Mouse (Mus musculus) hindbrain, embryonic 14.5 days (tissue): Measurements from ENCODE around the gene Pdgfb. TPM values are rescaled to one million over a fixed set of nuclear protein-coding genes. Genes with fewer than 3 reads are reported as not detected.

Experiments used
- ATAC-seq: fragments of 200-750 bp; cut with Nextera tagmentation; 2 replicates; pipeline ENCODE4 v1.8.0; 2017; ENCODE audit warnings: moderate number of reproducible peaks, mild to moderate bottlenecking, moderate TSS enrichment, moderate library complexity; ENCODE audit not compliant: low FRiP score
- DNase-seq: peaks from one replicate; pipeline ENCODE4 v3.0.0-alpha.2; 2015; ENCODE audit warnings: low spot score
- H3K27ac ChIP-seq: fragments of 300-500 bp; sonication (generic); 2 replicates; pipeline ENCODE4 v1.5.1; 2014; ENCODE audit warnings: mild to moderate bottlenecking, moderate library complexity
- H3K27me3 ChIP-seq: fragments of 300-500 bp; sonication (generic); 2 replicates; pipeline ENCODE4 v1.6.1; 2014; ENCODE audit warnings: mild to moderate bottlenecking, low read length, mixed read lengths; ENCODE audit not compliant: control insufficient read depth, insufficient read depth
- H3K36me3 ChIP-seq: fragments of 300-500 bp; sonication (generic); replicated peaks from 2 replicates; pipeline ENCODE4 v1.6.1; 2014; ENCODE audit not compliant: control insufficient read depth, insufficient read depth
- H3K4me1 ChIP-seq: fragments of 300-500 bp; sonication (generic); replicated peaks from 2 replicates; pipeline ENCODE4 v1.6.1; 2014; ENCODE audit warnings: antibody characterized with exemption, low read length, mixed read lengths; ENCODE audit not compliant: control insufficient read depth, insufficient read depth
- H3K4me2 ChIP-seq: fragments of 300-500 bp; sonication (generic); replicated peaks from 2 replicates; pipeline ENCODE4 v1.6.1; 2014; ENCODE audit warnings: mild to moderate bottlenecking, moderate library complexity
- H3K4me3 ChIP-seq: fragments of 300-500 bp; sonication (generic); replicated peaks from 2 replicates; pipeline ENCODE4 v1.5.1; 2014; ENCODE audit warnings: mild to moderate bottlenecking, low read length
- H3K9ac ChIP-seq: fragments of 300-500 bp; sonication (generic); 2 replicates; pipeline ENCODE4 v1.6.1; 2014
- H3K9me3 ChIP-seq: fragments of 300-500 bp; sonication (generic); 2 replicates; pipeline ENCODE4 v1.6.1; 2016; ENCODE audit warnings: low read length; ENCODE audit not compliant: control insufficient read depth
- WGBS: fragments of 180-500 bp; shearing (Covaris S2); extraction: QIAGEN DNeasy Blood & Tissue Kit; methylation state at CpG from one replicate; pipeline ENCODE4 v1.1.7; 2014; 5-methylcytosine and 5-hydroxymethylcytosine counted together
- polyA plus RNA-seq: library from polyadenylated mRNA; unstranded; fragments of >200 nt; fragmentation: Nextera tagmentation; extraction: Ambion mirVana; gene quantifications from 2 replicates; pipeline ENCODE4 v1.2.1, GENCODE M21; 2014

Gene Pdgfb
- polyA plus RNA-seq, 1 experiment from 2014 or later, result 7.3 TPM

GRCm38 (mm10) chr15:79986182-79986581, 28.6 kb downstream of the Pdgfb start:
- DNase-seq (no peak), ATAC-seq (no peak)
- no peaks in the 10 kb centered on the region for H3K9me3 ChIP-seq
- no peak overlapping the region for H3K4me2 ChIP-seq
- H3K36me3 ChIP-seq, result no peaks in the 10 kb centered on the region
- H3K4me1 ChIP-seq, result no peaks in the 10 kb centered on the region
- 71% methylated on average over 8 of the region's 8 CpGs for WGBS
- no peaks in the 10 kb centered on the region for H3K27me3 ChIP-seq
- H3K4me3 ChIP-seq, result no peak overlapping the region
- no peak overlapping the region for H3K27ac ChIP-seq
- H3K9ac ChIP-seq, result no peak overlapping the region

DNA sequence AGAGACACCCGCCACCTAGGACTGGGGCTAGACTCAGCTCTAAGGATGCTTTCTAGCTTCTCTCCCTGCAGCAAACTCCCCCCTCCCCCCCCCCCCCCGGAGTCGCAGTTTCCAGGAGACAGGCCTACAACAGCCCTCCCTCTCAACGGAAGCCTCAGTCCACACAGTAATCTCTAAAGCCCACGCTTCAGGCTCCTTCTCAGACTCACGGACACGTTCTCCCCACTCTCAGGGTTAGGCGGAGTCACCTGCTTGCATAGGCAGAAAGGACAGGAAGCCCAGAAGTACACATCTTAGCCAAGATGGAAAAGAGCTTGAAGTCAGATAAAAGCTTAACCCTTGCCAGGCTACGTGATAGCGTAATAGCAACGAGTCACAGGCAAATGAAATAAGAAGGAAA, 29.3 kb downstream of the Pdgfb start:
- H3K4me2 ChIP-seq, result no peak overlapping the region
- DNase-seq, result no peak
- H3K9me3 ChIP-seq, result no peaks in the 10 kb centered on the region
- no peaks in the 10 kb centered on the region for H3K36me3 ChIP-seq
- no peak for ATAC-seq
- H3K27ac ChIP-seq, result no peak overlapping the region
- no peak overlapping the region for H3K4me3 ChIP-seq
- H3K9ac ChIP-seq, result no peak overlapping the region
- no peaks in the 10 kb centered on the region for H3K4me1 ChIP-seq
- no peaks in the 10 kb centered on the region for H3K27me3 ChIP-seq
- WGBS, result 65% methylated on average over 11 of the region's 11 CpGs

DNA sequence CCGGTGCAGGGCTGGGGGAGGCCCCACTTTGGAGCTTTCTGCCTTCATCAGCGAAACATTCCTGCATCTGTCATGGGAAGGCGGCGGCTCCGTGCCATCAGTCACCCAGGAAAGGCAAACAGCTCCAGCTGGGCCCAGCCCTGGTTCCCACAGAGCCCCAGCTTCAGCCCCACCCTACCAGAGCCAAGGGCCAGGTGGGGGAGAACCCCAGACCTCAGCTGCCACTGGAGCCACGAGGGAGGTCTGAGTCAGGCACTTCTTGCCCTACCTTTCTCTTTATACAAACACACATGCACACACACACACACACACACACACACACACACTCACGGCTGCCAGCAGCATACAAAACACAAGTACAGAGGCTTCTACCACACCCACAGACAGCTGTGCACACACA, 30.6 kb downstream of the Pdgfb start:
- H3K9me3 ChIP-seq, result no peaks in the 10 kb centered on the region
- H3K4me3 ChIP-seq, result no peak overlapping the region
- no peak overlapping the region for H3K27ac ChIP-seq
- no peak overlapping the region for H3K4me2 ChIP-seq
- H3K9ac ChIP-seq, result no peak overlapping the region
- ATAC-seq (no peak), DNase-seq (no peak)
- WGBS, result 39% methylated on average over 7 of the region's 7 CpGs
- H3K36me3 ChIP-seq, result no peaks in the 10 kb centered on the region
- no peaks in the 10 kb centered on the region for H3K27me3 ChIP-seq
- no peaks in the 10 kb centered on the region for H3K4me1 ChIP-seq

- Histone ChIP-seq H3K4me3 (no peak overlapping the region), H3K4me2 (no peak overlapping the region), H3K27ac (no peak overlapping the region), H3K4me1 (no peaks in the 10 kb centered on the region), H3K9me3 (no peaks in the 10 kb centered on the region), H3K9ac (no peak overlapping the region), H3K36me3 (no peaks in the 10 kb centered on the region), H3K27me3 (no peaks in the 10 kb centered on the region)
- WGBS, result 77% methylated on average over 11 of the region's 11 CpGs
- DNase-seq (no peak), ATAC-seq (no peak)
These were observed 34.1 kb downstream of the Pdgfb start for GRCm38 (mm10) chr15:79980716-79981115.

DNA sequence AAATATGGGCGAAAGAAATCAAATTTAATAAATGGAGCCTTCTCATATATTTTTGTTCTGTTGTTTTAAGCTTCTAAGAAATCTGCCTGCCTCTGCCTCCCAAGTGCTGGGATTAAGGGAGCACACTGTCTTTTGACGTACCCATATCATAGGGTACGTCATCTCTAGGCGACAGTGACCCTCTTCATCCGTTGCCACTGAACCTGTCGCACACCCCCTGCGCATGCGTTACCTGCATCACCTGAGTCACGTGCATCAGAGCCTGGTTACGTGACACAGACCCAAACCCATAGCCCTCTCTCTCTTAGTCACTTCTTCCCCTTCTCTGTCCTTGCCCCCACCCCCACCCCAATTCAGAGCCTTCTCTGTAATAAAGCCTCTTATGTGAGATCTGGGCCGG, 42.6 kb downstream of the Pdgfb start:
- no peak for DNase-seq
- Histone ChIP-seq H3K27ac (no peak overlapping the region), H3K4me1 (no peaks in the 10 kb centered on the region), H3K36me3 (no peaks in the 10 kb centered on the region), H3K9me3 (no peaks in the 10 kb centered on the region), H3K9ac (no peak overlapping the region), H3K27me3 (no peaks in the 10 kb centered on the region), H3K4me3 (no peak overlapping the region), H3K4me2 (no peak overlapping the region)
- WGBS, result 95% methylated on average over 11 of the region's 11 CpGs
- ATAC-seq, result no peak

GRCm38 (mm10) chr15:79970940-79971339, 43.8 kb downstream of the Pdgfb start, which contains the start of gene Cbx7:
TSS of gene Cbx7 (minus strand) at chr15:79971119.
- Histone ChIP-seq H3K4me2 (no peak within 1 kb of the TSS), H3K27me3 (no peaks in the 10 kb centered on the region), H3K4me1 (no peaks in the 10 kb centered on the region), H3K36me3 (no peaks in the 10 kb centered on the region), H3K4me3 (no peak within 1 kb of the TSS), H3K27ac (no peak within 1 kb of the TSS), H3K9ac (no peak within 1 kb of the TSS), H3K9me3 (peaks cover 3% of the 10 kb centered on the region; the same call in 1 of the 2 replicates)
- 93% methylated on average over 11 of the region's 11 CpGs for whole genome bisulfite sequencing
- DNase-seq (no peak), ATAC-seq (no peak)

- 97% methylated on average over 18 of the region's 18 CpGs for WGBS
- Histone ChIP-seq H3K4me1 (no peaks in the 10 kb centered on the region), H3K4me2 (no peak overlapping the region), H3K36me3 (no peaks in the 10 kb centered on the region), H3K9me3 (peaks cover 3% of the 10 kb centered on the region; the same call in 1 of the 2 replicates), H3K27me3 (no peaks in the 10 kb centered on the region), H3K27ac (no peak overlapping the region), H3K4me3 (no peak overlapping the region), H3K9ac (no peak overlapping the region)
- ATAC-seq, result no peak
- DNase-seq, result no peak
These were observed 44.3 kb downstream of the Pdgfb start for GRCm38 (mm10) chr15:79970491-79970890.

GRCm38 (mm10) chr15:79967346-79967745, 47.4 kb downstream of the Pdgfb start:
- Histone ChIP-seq H3K9ac (no peak overlapping the region), H3K4me3 (no peak overlapping the region), H3K9me3 (peaks cover 3% of the 10 kb centered on the region; the same call in 1 of the 2 replicates), H3K27ac (no peak overlapping the region), H3K4me2 (no peak overlapping the region), H3K36me3 (no peaks in the 10 kb centered on the region), H3K4me1 (no peaks in the 10 kb centered on the region), H3K27me3 (no peaks in the 10 kb centered on the region)
- no peak for DNase-seq
- no peak for ATAC-seq
- 82% methylated on average over 6 of the region's 6 CpGs for WGBS

DNA sequence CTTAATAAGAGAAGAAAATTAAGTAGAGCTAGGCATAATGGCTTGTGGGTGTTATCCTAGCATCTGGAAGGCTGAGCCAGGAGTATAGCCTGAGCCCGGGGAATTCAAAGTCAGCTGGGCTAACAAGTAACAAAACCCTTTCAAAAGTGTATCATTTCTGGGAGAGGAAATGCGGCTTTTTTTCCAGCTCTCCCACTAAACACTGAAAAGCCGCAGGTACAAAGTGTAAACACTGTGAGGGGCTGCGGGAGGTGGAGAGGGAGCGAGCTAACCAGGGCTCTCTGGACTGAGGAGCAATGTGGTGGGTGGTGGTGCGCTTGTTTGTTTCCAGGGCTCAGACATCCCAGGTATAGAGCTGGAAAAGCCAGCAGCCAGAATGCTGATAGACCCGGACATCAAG, 50.4 kb downstream of the Pdgfb start:
- Histone ChIP-seq H3K4me3 (no peak overlapping the region), H3K9me3 (peaks cover 3% of the 10 kb centered on the region; the same call in 1 of the 2 replicates), H3K9ac (no peak overlapping the region), H3K4me2 (no peak overlapping the region), H3K27ac (no peak overlapping the region), H3K27me3 (no peaks in the 10 kb centered on the region), H3K36me3 (no peaks in the 10 kb centered on the region), H3K4me1 (no peaks in the 10 kb centered on the region)
- ATAC-seq, result no peak
- WGBS, result 89% methylated on average over 7 of the region's 7 CpGs
- no peak for DNase-seq

DNA sequence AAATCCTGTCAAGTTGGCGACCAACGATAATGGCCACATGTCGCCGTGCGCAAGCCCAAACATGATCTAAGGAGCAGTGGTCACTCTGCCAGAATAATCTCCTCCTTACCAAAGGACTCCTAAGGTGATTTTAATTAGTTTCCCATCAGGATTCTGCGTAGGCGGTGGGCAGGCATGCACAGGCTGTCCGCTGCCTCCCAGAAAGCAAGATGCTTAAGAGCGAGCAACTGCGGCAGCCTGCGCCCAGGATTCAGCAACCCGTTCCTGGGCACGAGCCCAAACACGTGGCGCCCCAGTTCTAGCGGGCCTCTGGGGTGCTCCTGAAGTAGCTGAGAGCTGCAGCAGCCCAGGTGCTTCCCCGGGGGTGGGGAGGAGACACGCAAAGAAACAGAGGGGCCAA, 52.1 kb downstream of the Pdgfb start:
- Histone ChIP-seq H3K9me3 (peaks cover 3% of the 10 kb centered on the region; the same call in 1 of the 2 replicates), H3K9ac (no peak overlapping the region), H3K27me3 (no peaks in the 10 kb centered on the region), H3K4me3 (no peak overlapping the region), H3K4me1 (no peaks in the 10 kb centered on the region), H3K4me2 (no peak overlapping the region), H3K36me3 (no peaks in the 10 kb centered on the region), H3K27ac (no peak overlapping the region)
- no peak for ATAC-seq
- no peak for DNase-seq
- WGBS, result 74% methylated on average over 18 of the region's 18 CpGs
